Mouse (Mus musculus) G1E (cell line): Measurements from ENCODE around the gene Gm5039. TPM values are rescaled to one million over a fixed set of nuclear protein-coding genes. Genes with fewer than 3 reads are reported as not detected.

ENCODE experiments used
- polyA plus RNA-seq: library from polyadenylated mRNA; stranded (reverse); fragments of >175 nt; gene quantifications from 2 replicates; pipeline ENCODE4 v1.2.3, GENCODE M21; 2012
- total RNA-seq, 2 experiments: library from RNA; stranded (forward) in 1 of 2; stranded (reverse) in 1 of 2; fragments of 200-1000 nt in 1 of 2; fragments of >200 nt in 1 of 2; fragmentation: Nextera tagmentation in 1 of 2; gene quantifications; 2 replicates each; pipeline ENCODE4 v1.2.3; 2014 to 2017

Gm5039 gene
- total and polyA plus RNA-seq, 3 experiments, result 0.16 to 1.4 TPM; not detected in 1

Other genes starting within 250 kb of the Gm5039 start
- gene Gm16368, start 240.3 kb downstream of the Gm5039 start, total RNA-seq (2014; fragmentation: Nextera tagmentation), result not detected in 2 replicates
- not detected in 2 replicates for gene Gm16368, start 240.3 kb downstream of the Gm5039 start, total RNA-seq (2017)
- gene Gm16368, start 240.3 kb downstream of the Gm5039 start, polyA plus RNA-seq, result not detected in 2 replicates
- not detected in 2 replicates for gene Gm10436, start 141.9 kb downstream of the Gm5039 start, total RNA-seq (2014; fragmentation: Nextera tagmentation)
- gene Gm10436, start 141.9 kb downstream of the Gm5039 start, total RNA-seq (2017), result 0.17 TPM in 1 of 2 replicates, not detected in the other
- gene Gm10436, start 141.9 kb downstream of the Gm5039 start, polyA plus RNA-seq, result not detected in 2 replicates
- 6.8 and 7.9 TPM in 2 replicates for gene Gm8332, start 73.9 kb downstream of the Gm5039 start, total RNA-seq (2014; fragmentation: Nextera tagmentation)
- gene Gm8332, start 73.9 kb downstream of the Gm5039 start, total RNA-seq (2017), result 1.9 and 2.1 TPM in 2 replicates
- 1.3 and 2.2 TPM in 2 replicates for gene Gm8332, start 73.9 kb downstream of the Gm5039 start, polyA plus RNA-seq
- gene Gm5662, start 49.5 kb downstream of the Gm5039 start, total RNA-seq (2014; fragmentation: Nextera tagmentation), result 3.8 and 5.3 TPM in 2 replicates
- 1.3 and 1.5 TPM in 2 replicates for gene Gm5662, start 49.5 kb downstream of the Gm5039 start, total RNA-seq (2017)
- 0.08 and 0.37 TPM in 2 replicates for gene Gm5662, start 49.5 kb downstream of the Gm5039 start, polyA plus RNA-seq
- 9.2 and 10.9 TPM in 2 replicates for gene Adck1, start 36.5 kb upstream of the Gm5039 start, total RNA-seq (2014; fragmentation: Nextera tagmentation)
- 28.4 and 30.4 TPM in 2 replicates for gene Adck1, start 36.5 kb upstream of the Gm5039 start, total RNA-seq (2017)
- 8.1 and 10.4 TPM in 2 replicates for gene Adck1, start 36.5 kb upstream of the Gm5039 start, polyA plus RNA-seq